Mouse (Mus musculus) neural tube, embryonic 12.5 days (tissue): ENCODE measurements at regions not wholly inside any gene's neighbourhood (a gene's known extent, or its start where the extent isn't known, plus 50 kb on each side); places are given as distances from the start of the nearest gene placed in this dataset.

ENCODE experiments used
- ATAC-seq: fragments of 200-750 bp; cut with Nextera tagmentation; 2 replicates; pipeline ENCODE4 v1.8.0; 2017; ENCODE audit warnings: low read depth, mild to moderate bottlenecking, moderate TSS enrichment, moderate library complexity; ENCODE audit not compliant: low FRiP score
- H3K27ac ChIP-seq: fragments of 300-500 bp; sonication (generic); 2 replicates; pipeline ENCODE4 v1.5.1; 2016
- H3K27me3 ChIP-seq: fragments of 300-500 bp; sonication (generic); replicated peaks from 2 replicates; pipeline ENCODE4 v1.6.1; 2016; ENCODE audit warnings: mild to moderate bottlenecking
- H3K36me3 ChIP-seq: fragments of 300-500 bp; sonication (generic); 2 replicates; pipeline ENCODE4 v1.6.1; 2016; ENCODE audit warnings: mild to moderate bottlenecking
- H3K4me1 ChIP-seq: fragments of 300-500 bp; sonication (generic); 2 replicates; pipeline ENCODE4 v1.6.1; 2016
- H3K4me2 ChIP-seq: fragments of 300-500 bp; sonication (generic); replicated peaks from 2 replicates; pipeline ENCODE4 v1.6.1; 2016; ENCODE audit warnings: mild to moderate bottlenecking
- H3K4me3 ChIP-seq: fragments of 300-500 bp; sonication (generic); 2 replicates; pipeline ENCODE4 v1.5.1; 2016
- H3K9ac ChIP-seq: fragments of 300-500 bp; sonication (generic); 2 replicates; pipeline ENCODE4 v1.6.1; 2016; ENCODE audit warnings: mild to moderate bottlenecking
- H3K9me3 ChIP-seq: fragments of 300-500 bp; sonication (generic); 2 replicates; pipeline ENCODE4 v1.6.1; 2016; ENCODE audit warnings: mild to moderate bottlenecking
- WGBS: fragments of 180-500 bp; shearing (Covaris S2); methylation state at CpG from one replicate; pipeline ENCODE4 v1.1.7; 2016; 5-methylcytosine and 5-hydroxymethylcytosine counted together

GRCm38 (mm10) chr12:25259123-25259522 lies 162.2 kb upstream of the Id2 start:
- Histone ChIP-seq H3K9ac (no peak overlapping the region), H3K4me1 (no peaks in the 10 kb centered on the region)
- 90% methylated on average over 2 of the region's 2 CpGs for WGBS

GRCm38 (mm10) chr12:25256268-25256667 lies 159.3 kb upstream of the Id2 start:
- no peaks in the 10 kb centered on the region for H3K27me3 ChIP-seq
- no peak overlapping the region for H3K4me3 ChIP-seq
- H3K4me2 ChIP-seq, result no peak overlapping the region
- WGBS, result 80% methylated on average over 6 of the region's 6 CpGs
- no peak for ATAC-seq
- H3K27ac ChIP-seq, result no peak overlapping the region
- peaks cover 8% of the 10 kb centered on the region; the same call in 1 of the 2 replicates for H3K9me3 ChIP-seq
- H3K4me1 ChIP-seq, result no peaks in the 10 kb centered on the region
- no peaks in the 10 kb centered on the region for H3K36me3 ChIP-seq
- no peak overlapping the region for H3K9ac ChIP-seq

More at GRCm38 (mm10) chr12:25259123-25259522, 162.2 kb upstream of the Id2 start:
- no peak overlapping the region for H3K4me3 ChIP-seq
- no peaks in the 10 kb centered on the region for H3K27me3 ChIP-seq
- no peak for ATAC-seq
- H3K9me3 ChIP-seq, result no peaks in the 10 kb centered on the region
- H3K27ac ChIP-seq, result no peak overlapping the region
- H3K36me3 ChIP-seq, result no peaks in the 10 kb centered on the region
- no peak overlapping the region for H3K4me2 ChIP-seq

- ATAC-seq, result no peak
- Histone ChIP-seq H3K27me3 (no peaks in the 10 kb centered on the region), H3K27ac (no peak overlapping the region), H3K9me3 (peaks cover 8% of the 10 kb centered on the region; the same call in 1 of the 2 replicates), H3K4me1 (no peaks in the 10 kb centered on the region; the same call in 1 of the 2 replicates), H3K36me3 (no peaks in the 10 kb centered on the region), H3K4me2 (no peak overlapping the region), H3K9ac (no peak overlapping the region), H3K4me3 (no peak overlapping the region)
- 89% methylated on average over 6 of the region's 6 CpGs for WGBS
Measured at GRCm38 (mm10) chr12:25254716-25255115, 157.8 kb upstream of the Id2 start.

- Histone ChIP-seq H3K4me3 (no peak overlapping the region), H3K9me3 (peaks cover 8% of the 10 kb centered on the region; the same call in 1 of the 2 replicates), H3K4me2 (no peak overlapping the region), H3K27ac (no peak overlapping the region), H3K36me3 (no peaks in the 10 kb centered on the region), H3K4me1 (peaks cover 3% of the 10 kb centered on the region; the same call in 1 of the 2 replicates), H3K27me3 (no peaks in the 10 kb centered on the region), H3K9ac (no peak overlapping the region)
- no peak for ATAC-seq
- 87% methylated on average over 6 of the region's 6 CpGs for WGBS
Measured at GRCm38 (mm10) chr12:25252776-25253510, 156.0 kb upstream of the Id2 start.

GRCm38 (mm10) chr12:25251411-25252171 lies 154.7 kb upstream of the Id2 start:
- no peaks in the 10 kb centered on the region for H3K36me3 ChIP-seq
- peaks cover 8% of the 10 kb centered on the region; the same call in 1 of the 2 replicates for H3K9me3 ChIP-seq
- WGBS, result 88% methylated on average over 4 of the region's 4 CpGs
- no peak for ATAC-seq
- peaks cover 3% of the 10 kb centered on the region; the same call in 1 of the 2 replicates for H3K4me1 ChIP-seq
- H3K4me2 ChIP-seq, result no peak overlapping the region
- no peak overlapping the region for H3K9ac ChIP-seq
- H3K27ac ChIP-seq, result no peak overlapping the region
- no peaks in the 10 kb centered on the region for H3K27me3 ChIP-seq
- H3K4me3 ChIP-seq, result no peak overlapping the region

GRCm38 (mm10) chr12:25250881-25251280 lies 153.9 kb upstream of the Id2 start:
- Histone ChIP-seq H3K36me3 (no peaks in the 10 kb centered on the region), H3K4me2 (no peak overlapping the region), H3K27ac (no peak overlapping the region), H3K4me3 (no peak overlapping the region), H3K4me1 (peaks cover 3% of the 10 kb centered on the region; the same call in 1 of the 2 replicates), H3K27me3 (no peaks in the 10 kb centered on the region), H3K9me3 (peaks cover 8% of the 10 kb centered on the region; the same call in 1 of the 2 replicates), H3K9ac (no peak overlapping the region)
- WGBS, result 18% methylated on average over 3 of the region's 3 CpGs
- ATAC-seq, result no peak

- H3K27ac ChIP-seq, result no peak overlapping the region
- no peak for ATAC-seq
- WGBS, result 80% methylated on average over 13 of the region's 13 CpGs
- H3K36me3 ChIP-seq, result no peaks in the 10 kb centered on the region
- H3K4me1 ChIP-seq, result peaks cover 3% of the 10 kb centered on the region; the same call in 1 of the 2 replicates
- H3K4me2 ChIP-seq, result no peak overlapping the region
- H3K9me3 ChIP-seq, result peaks cover 8% of the 10 kb centered on the region; the same call in 1 of the 2 replicates
- no peak overlapping the region for H3K9ac ChIP-seq
- H3K27me3 ChIP-seq, result no peaks in the 10 kb centered on the region
- no peak overlapping the region for H3K4me3 ChIP-seq
Measured at GRCm38 (mm10) chr12:25248681-25249366, 151.9 kb upstream of the Id2 start.

- Histone ChIP-seq H3K4me3 (no peak overlapping the region), H3K9ac (no peak overlapping the region), H3K36me3 (no peaks in the 10 kb centered on the region), H3K4me2 (no peak overlapping the region), H3K9me3 (no peaks in the 10 kb centered on the region), H3K4me1 (peaks cover 3% of the 10 kb centered on the region; the same call in 1 of the 2 replicates), H3K27me3 (no peaks in the 10 kb centered on the region), H3K27ac (no peak overlapping the region)
- no peak for ATAC-seq
- WGBS, result 89% methylated on average over 7 of the region's 7 CpGs
Measured at GRCm38 (mm10) chr12:25246566-25246965, 149.6 kb upstream of the Id2 start.

GRCm38 (mm10) chr12:25245661-25246060 lies 148.7 kb upstream of the Id2 start:
- Histone ChIP-seq H3K4me2 (no peak overlapping the region), H3K27me3 (no peaks in the 10 kb centered on the region), H3K4me3 (no peak overlapping the region), H3K27ac (no peak overlapping the region), H3K4me1 (peaks cover 3% of the 10 kb centered on the region; the same call in 1 of the 2 replicates), H3K9ac (no peak overlapping the region), H3K9me3 (no peaks in the 10 kb centered on the region), H3K36me3 (no peaks in the 10 kb centered on the region)
- 88% methylated on average over 5 of the region's 5 CpGs for WGBS
- ATAC-seq, result no peak

- no peak for ATAC-seq
- WGBS, result 90% methylated on average over 5 of the region's 5 CpGs
- Histone ChIP-seq H3K9ac (no peak overlapping the region), H3K27me3 (no peaks in the 10 kb centered on the region), H3K36me3 (no peaks in the 10 kb centered on the region), H3K4me1 (peaks cover 3% of the 10 kb centered on the region; the same call in 1 of the 2 replicates), H3K4me2 (no peak overlapping the region), H3K9me3 (no peaks in the 10 kb centered on the region), H3K4me3 (no peak overlapping the region), H3K27ac (no peak overlapping the region)
Measured at GRCm38 (mm10) chr12:25245251-25245650, 148.3 kb upstream of the Id2 start.

GRCm38 (mm10) chr12:25244666-25245065 lies 147.7 kb upstream of the Id2 start:
- Histone ChIP-seq H3K4me2 (no peak overlapping the region), H3K27me3 (no peaks in the 10 kb centered on the region), H3K36me3 (no peaks in the 10 kb centered on the region), H3K9me3 (no peaks in the 10 kb centered on the region), H3K9ac (no peak overlapping the region), H3K27ac (no peak overlapping the region), H3K4me1 (peaks cover 3% of the 10 kb centered on the region; the same call in 1 of the 2 replicates), H3K4me3 (no peak overlapping the region)
- WGBS, result 70% methylated on average over 1 of the region's 1 CpGs
- ATAC-seq, result peak; percentile 71

- Histone ChIP-seq H3K4me1 (peaks cover 3% of the 10 kb centered on the region; the same call in 1 of the 2 replicates), H3K4me3 (no peak overlapping the region), H3K36me3 (no peaks in the 10 kb centered on the region), H3K4me2 (no peak overlapping the region), H3K9ac (no peak overlapping the region), H3K9me3 (no peaks in the 10 kb centered on the region), H3K27me3 (no peaks in the 10 kb centered on the region), H3K27ac (no peak overlapping the region)
- no peak for ATAC-seq
- WGBS, result 76% methylated on average over 1 of the region's 1 CpGs
Measured at GRCm38 (mm10) chr12:25243901-25244300, 147.0 kb upstream of the Id2 start.
